Mouse (Mus musculus) leukemia stem cell, adult 10-12 weeks (primary cell): ENCODE results near the gene Rbm47. TPM values are rescaled to one million over a fixed set of nuclear protein-coding genes. Genes with fewer than 3 reads are reported as not detected.

Source experiments
- polyA plus RNA-seq: library from polyadenylated mRNA; stranded (reverse); fragments of >175 nt; gene quantifications from 2 replicates; pipeline ENCODE4 v1.2.3, GENCODE M21; 2012; ENCODE audit warnings: low replicate concordance

Rbm47 gene
- polyA plus RNA-seq, result 3.0 and 5.0 TPM in 2 replicates

DNA sequence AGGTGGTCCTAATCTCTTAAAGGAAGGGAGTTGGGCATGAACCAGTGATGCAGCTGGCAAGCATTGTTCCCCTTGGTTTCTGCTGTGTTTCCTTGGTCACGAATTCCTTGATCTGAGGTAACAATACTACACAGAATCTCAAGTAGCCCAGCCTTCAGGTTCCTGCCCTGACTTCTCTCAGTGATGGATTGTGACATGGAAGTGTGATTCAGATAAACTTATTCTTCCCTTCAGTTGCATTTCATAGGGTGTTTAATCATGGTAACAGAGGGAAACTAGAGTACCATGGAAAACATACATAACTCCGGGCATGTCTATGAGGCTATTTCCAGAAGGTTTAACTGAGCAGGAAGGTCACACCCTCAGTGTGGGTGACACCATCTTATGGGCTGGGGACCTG is at the start of gene Rbm47:
Gene Rbm47 (minus strand): TSS at position 101 of the 400 bp plus-strand sequence.

GRCm38 (mm10) chr5:66004134-66004925 is 168.6 kb downstream of the Rbm47 start, which contains the start of gene 9130230L23Rik:
TSS of gene 9130230L23Rik (minus strand) at chr5:66004285.

Other genes starting within 250 kb of the Rbm47 start
- gene Chrna9, start 238.2 kb downstream of the Rbm47 start, polyA plus RNA-seq, result not detected in 2 replicates
- gene 9130230L23Rik, start 168.8 kb downstream of the Rbm47 start, polyA plus RNA-seq, result 0.13 TPM in 1 of 2 replicates, not detected in the other
- not detected in 2 replicates for gene Nsun7, start 86.8 kb upstream of the Rbm47 start, polyA plus RNA-seq